Mouse (Mus musculus) adipose tissue, adult 10 weeks (tissue): ENCODE measurements around the gene Ccdc71. TPM values are rescaled to one million over a fixed set of nuclear protein-coding genes. Genes with fewer than 3 reads are reported as not detected.

ENCODE experiments used
- polyA plus RNA-seq: library from polyadenylated mRNA; stranded (reverse); fragments of 350-450 nt; fragmentation: Illumina TruSeq; extraction: RNeasy Lipid Tissue Mini Kit (QIAGEN cat#74804); gene quantifications from one replicate; pipeline ENCODE4 v1.2.3, GENCODE M21; 2014; ENCODE audit warnings: low read depth, low replicate concordance

The Ccdc71 gene
- polyA plus RNA-seq = 20.1 TPM

DNA sequence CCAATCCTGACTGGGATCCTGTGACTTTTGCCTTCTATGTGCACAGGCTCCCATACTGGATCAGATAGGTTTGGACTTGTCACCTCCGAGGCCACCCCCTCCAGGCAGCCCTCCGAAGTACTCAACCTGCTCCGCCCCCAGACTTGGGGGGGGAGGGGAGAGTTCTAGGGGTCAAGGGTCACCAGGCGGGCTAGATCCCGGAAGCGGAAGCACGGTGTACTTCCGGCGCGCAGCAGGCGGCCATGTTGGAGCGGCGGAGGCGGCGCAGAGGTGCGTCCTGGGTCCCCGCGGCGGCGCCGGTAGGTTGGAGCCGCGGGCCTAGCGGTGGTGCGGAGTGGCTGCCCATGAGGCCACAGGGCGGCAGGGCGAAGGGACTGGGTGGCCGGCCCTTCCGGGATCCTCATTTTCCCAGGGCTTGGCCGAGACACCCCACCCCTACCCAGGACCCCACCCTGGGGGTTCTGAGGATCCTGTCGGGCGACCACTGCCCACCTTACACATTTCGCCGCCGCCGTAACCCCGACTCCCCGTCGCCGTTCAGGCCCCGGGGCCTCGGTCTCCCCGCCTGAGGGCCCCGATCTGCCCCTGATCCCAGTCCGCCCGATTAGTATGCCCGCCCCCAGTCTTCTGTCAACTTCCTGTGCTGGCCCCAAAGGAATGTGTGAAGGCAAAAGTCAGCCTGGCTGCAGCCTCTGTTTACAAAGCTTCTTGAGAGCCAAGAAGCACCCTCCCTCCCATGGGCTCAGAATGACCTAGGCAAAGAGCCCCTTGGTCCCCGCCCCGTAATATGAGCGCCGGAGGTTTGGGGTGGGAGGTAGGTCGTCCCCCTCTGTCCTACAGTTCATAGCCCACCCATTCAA is at the start of gene Ccdc71:
Gene Ccdc71, plus strand, starts transcription at position 209 of the 860 bp plus-strand sequence.

DNA sequence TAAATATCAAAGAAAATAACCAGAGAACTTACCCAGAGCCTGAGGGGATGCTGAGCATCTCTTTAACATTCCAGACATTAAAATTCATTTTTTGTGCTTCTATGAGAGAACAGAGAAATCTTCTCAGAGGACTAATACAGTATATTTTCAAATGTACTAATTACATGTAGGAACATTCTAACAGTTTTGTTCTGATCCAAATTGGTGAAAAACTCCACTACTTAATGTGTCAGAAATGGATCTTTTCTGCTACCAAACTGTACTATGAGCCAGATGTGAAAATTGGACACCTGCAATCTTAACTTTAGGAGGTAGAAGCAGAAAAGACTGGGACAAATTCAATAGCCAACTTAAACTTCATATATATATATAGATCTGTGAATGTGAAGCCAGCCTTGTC is 31.9 kb upstream of the Ccdc71 start, which contains the start of gene Ccdc36:
Gene Ccdc36, minus strand, starts transcription at position 101 of the 400 bp plus-strand sequence.

DNA sequence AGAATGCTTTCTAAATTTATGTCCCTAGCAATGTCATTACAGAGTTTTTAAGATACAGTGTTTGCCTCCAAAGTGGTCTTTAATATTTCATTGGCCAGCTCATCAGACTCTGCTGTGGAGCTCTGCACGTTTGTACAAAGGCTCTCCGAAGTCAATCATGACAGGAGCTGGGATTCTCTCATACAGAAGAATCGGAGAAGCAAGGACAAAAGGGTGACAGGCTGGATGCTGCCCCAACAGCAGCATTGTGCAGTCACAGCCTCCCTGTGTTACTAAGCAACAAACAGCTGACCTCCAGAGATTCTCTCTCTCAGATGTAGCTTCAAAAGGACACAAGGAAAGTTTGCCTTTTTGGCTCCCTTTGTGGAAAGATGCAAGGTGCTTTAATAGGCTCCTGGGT is 24.1 kb upstream of the Ccdc71 start, which contains the start of gene BC048562:
Gene BC048562, plus strand, starts transcription at position 301 of the 400 bp plus-strand sequence.

DNA sequence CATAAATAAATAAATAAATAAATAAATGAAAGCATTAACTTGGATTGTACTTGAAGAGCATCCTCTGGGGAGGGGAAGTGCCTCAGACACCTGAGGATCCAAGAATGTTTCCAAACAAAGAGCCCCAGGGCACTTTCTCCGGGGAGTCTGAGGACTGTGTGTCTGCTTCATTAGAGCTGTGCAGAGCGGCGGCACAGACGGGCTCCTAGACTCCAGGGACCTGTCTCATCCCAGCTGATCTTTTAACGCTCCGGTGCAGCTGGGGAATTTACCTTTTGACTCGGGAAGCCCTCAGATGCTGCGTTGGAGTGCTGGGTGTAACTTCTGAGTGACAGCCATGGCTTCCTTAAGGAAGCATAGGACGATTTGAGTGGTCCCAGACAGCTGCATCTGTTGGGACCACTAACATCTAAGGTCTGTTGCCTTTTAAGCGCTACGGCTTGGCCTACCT is 879 bp downstream of the Ccdc71 start, which contains the start of gene Klhdc8b:
Gene Klhdc8b, minus strand, starts transcription at position 401 of the 451 bp plus-strand sequence.

DNA sequence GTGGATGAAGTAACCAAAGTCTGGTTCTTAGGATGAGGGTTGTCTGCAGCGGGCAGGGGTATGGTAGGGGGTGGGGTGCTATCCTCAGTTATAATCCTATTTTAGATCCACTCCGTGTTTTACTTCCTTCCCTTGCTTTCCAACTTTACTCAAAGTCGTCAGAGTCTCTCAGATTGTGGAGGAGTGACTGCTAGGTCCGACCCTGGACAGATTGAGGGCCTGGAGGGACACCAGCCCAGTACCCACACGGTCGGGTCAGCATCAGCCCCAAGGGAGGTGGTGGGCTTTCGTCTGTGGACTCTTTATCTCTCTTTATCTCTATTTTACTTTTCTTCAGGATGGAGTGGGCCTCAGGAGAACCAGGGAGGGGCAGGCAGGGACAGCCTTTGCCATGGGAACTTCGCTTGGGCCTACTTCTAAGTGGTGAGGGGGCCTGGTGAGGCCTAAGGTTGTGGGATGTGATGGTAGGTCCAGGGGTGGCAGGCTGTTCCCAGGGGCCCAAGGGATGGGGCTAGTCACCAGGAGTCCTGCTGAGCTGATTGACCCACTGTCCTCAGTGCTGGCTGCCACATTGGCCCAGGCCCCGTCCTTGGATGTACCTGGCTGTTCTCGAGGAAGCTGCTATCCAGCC is 19.5 kb downstream of the Ccdc71 start, which contains the start of gene Lamb2:
Gene Lamb2, plus strand, starts transcription at position 16 of the 631 bp plus-strand sequence.

DNA sequence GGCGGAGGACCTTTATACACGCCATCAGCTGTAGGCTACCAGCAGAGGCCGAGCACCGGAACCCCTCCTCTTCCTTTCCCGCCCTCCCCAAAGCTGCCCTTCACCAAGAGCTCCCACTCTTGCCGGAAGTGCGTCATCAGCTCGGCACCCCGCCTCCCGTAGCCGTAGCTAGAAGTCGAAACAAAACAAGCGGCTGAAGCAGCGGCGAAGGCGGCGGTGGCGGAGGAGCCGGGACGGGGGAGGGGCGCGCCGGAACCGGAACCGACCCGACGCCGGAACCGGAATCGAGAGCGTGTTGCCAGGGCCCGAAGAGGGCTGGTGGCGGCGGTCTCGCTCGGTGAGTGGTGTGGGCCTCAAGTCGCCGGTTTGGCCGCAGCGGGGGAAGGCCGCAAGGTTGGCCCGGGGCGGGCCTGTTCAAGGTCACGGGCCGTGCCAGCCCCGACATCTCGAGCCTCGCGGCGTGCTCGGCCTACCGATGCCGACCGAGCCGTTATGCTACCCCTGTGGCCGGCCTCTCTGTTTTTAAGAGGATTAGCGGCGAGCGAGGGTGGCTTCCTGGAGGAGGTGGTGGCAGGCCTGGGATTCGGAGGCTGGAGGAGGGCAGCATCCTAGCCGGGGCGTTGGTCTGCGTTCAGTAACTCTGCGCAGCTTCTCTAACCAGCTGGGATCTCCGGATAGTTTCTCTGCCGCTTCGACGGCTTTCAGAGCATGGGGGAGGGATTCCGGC is 30.4 kb downstream of the Ccdc71 start, which contains the start of gene Usp19:
Gene Usp19, plus strand, starts transcription at position 44 of the 727 bp plus-strand sequence.

DNA sequence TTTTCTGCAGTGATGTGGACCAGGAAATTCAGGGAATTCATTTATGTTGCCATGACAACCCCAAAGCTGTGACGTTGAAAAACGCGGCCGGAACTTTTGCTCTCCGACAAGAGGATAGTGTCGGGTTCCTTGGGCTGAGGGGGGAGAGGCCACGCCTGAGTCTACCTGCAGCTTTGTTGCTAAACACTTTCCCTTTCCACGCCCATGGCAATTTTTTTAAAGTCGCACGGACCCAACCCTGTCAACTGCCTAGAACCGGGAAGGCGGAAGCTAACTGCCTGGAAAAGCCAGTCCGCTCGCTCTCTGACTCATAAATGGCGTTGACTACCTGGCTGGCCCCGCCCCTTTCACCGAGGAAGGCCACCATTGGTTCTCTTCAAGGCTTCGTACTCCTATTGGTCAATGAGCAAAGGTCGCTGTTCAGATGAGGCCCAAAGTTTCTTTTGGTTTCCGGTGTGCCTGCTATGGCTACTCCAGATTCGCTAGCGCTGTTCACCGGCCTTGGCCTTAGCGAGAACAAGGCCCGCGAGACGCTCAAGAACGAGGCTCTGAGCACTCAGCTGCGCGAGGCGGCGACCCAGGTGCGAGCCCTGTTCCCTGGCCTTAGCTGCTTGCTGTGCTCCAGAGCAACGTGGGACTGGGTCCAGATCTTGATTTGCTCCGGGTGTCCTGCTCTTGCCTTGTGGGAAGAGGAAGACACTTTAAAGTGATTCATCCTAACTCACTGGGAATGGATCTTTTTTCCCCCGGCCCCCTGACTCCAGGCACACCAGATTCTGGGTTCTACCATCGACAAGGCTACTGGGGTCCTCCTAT is 47.5 kb downstream of the Ccdc71 start, which contains the start of gene Qars:
Gene Qars, plus strand, starts transcription at position 88 of the 816 bp plus-strand sequence.

Other genes starting within 250 kb of the Ccdc71 start
- gene Dag1, start 196.6 kb upstream of the Ccdc71 start, polyA plus RNA-seq = 101 TPM
- gene Nicn1, start 170.1 kb upstream of the Ccdc71 start, polyA plus RNA-seq = 30.2 TPM
- gene Amt, start 163.7 kb upstream of the Ccdc71 start, polyA plus RNA-seq = 35.7 TPM
- gene Rhoa, start 154.4 kb upstream of the Ccdc71 start, polyA plus RNA-seq = 287 TPM
- gene Tcta, start 154.4 kb upstream of the Ccdc71 start, polyA plus RNA-seq = 60.6 TPM
- gene Gpx1, start 121.6 kb upstream of the Ccdc71 start, polyA plus RNA-seq = 621 TPM
- 60.8 TPM for gene Usp4, start 112.7 kb upstream of the Ccdc71 start, polyA plus RNA-seq
- gene 1700102P08Rik, start 67.7 kb upstream of the Ccdc71 start, polyA plus RNA-seq = 2.5 TPM
- 0.40 TPM for gene Ccdc36, start 32.0 kb upstream of the Ccdc71 start, polyA plus RNA-seq
- gene BC048562, start 24.0 kb upstream of the Ccdc71 start, polyA plus RNA-seq = 1.6 TPM
- gene Klhdc8b, start 1.1 kb downstream of the Ccdc71 start, polyA plus RNA-seq = 61.8 TPM
- 122 TPM for gene Lamb2, start 19.2 kb downstream of the Ccdc71 start, polyA plus RNA-seq
- 99.3 TPM for gene Usp19, start 30.1 kb downstream of the Ccdc71 start, polyA plus RNA-seq
- 126 TPM for gene Qars, start 47.2 kb downstream of the Ccdc71 start, polyA plus RNA-seq
- gene Qrich1, start 56.3 kb downstream of the Ccdc71 start, polyA plus RNA-seq = 68.9 TPM
- 69.1 TPM for gene Impdh2, start 99.8 kb downstream of the Ccdc71 start, polyA plus RNA-seq
- 29.0 TPM for gene Ndufaf3, start 106.9 kb downstream of the Ccdc71 start, polyA plus RNA-seq
- gene Dalrd3, start 109.4 kb downstream of the Ccdc71 start, polyA plus RNA-seq = 95.8 TPM
- 39.9 TPM for gene Wdr6, start 118.2 kb downstream of the Ccdc71 start, polyA plus RNA-seq
- 7.0 TPM for gene P4htm, start 137.1 kb downstream of the Ccdc71 start, polyA plus RNA-seq
- gene Arih2, start 188.9 kb downstream of the Ccdc71 start, polyA plus RNA-seq = 41.7 TPM
- gene Slc25a20, start 201.6 kb downstream of the Ccdc71 start, polyA plus RNA-seq = 38.7 TPM
- 35.5 TPM for gene Prkar2a, start 228.8 kb downstream of the Ccdc71 start, polyA plus RNA-seq